Mouse (Mus musculus) cortical plate, adult 2 months (tissue): Measurements from ENCODE around the gene Npffr2.

Source experiments
- CTCF ChIP-seq: fragments of 200-500 bp; IDR thresholded peaks from 2 replicates; pipeline ENCODE4 v1.5.1; 2011; ENCODE audit warnings: mild to moderate bottlenecking, control low read depth, low read length; ENCODE audit not compliant: insufficient read depth; ENCODE audit errors: extremely low read depth
- POLR2A ChIP-seq: fragments of 200-500 bp; IDR thresholded peaks from 2 replicates; pipeline ENCODE4 v1.6.1; 2011; ENCODE audit warnings: mild to moderate bottlenecking, low read length, control low read depth; ENCODE audit not compliant: insufficient read depth; ENCODE audit errors: extremely low read depth

DNA sequence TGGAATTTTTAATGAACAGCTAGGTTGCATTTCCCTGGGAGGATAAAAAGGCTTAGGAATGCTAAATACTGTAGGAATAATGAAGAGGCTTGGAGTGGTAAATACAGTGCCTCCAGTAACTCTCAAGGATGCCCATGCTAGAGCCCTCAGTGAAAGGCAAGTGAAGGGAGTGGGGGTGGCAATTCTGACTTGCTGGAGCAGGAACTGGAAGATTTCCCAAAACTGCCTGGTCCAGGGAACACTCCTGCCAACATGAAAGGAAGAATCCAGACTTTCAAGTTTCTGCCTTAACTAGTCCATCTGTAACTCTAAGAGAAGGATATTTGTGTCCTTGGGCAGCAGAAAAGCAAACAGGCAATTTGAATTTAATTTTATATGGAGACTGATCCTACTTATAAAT lies 34.2 kb downstream of the Npffr2 start:
- no peak for TF ChIP-seq CTCF
- TF ChIP-seq POLR2A, result no peak
